Mouse (Mus musculus) embryonic facial prominence, embryonic 12.5 days (tissue): Measurements from ENCODE around the gene Cys1. TPM values are rescaled to one million over a fixed set of nuclear protein-coding genes. Genes with fewer than 3 reads are reported as not detected.
"Not testable (repeated sequence)": the region's sequence is repeated elsewhere in the genome, so short reads cannot be mapped to it uniquely, and the experiment has no call there.

ENCODE experiments used
- ATAC-seq: fragments of 200-750 bp; cut with Nextera tagmentation; 2 replicates; pipeline ENCODE4 v1.8.0; 2017; ENCODE audit not compliant: insufficient number of reproducible peaks, insufficient read depth, low FRiP score, low TSS enrichment
- H3K27ac ChIP-seq: fragments of 300-500 bp; sonication (generic); 2 replicates; pipeline ENCODE4 v1.5.1; 2016; ENCODE audit warnings: mild to moderate bottlenecking
- H3K27me3 ChIP-seq: fragments of 300-500 bp; sonication (generic); 2 replicates; pipeline ENCODE4 v1.6.1; 2016; ENCODE audit warnings: mild to moderate bottlenecking, moderate library complexity
- H3K36me3 ChIP-seq: fragments of 300-500 bp; sonication (generic); 2 replicates; pipeline ENCODE4 v1.6.1; 2016; ENCODE audit warnings: mild to moderate bottlenecking
- H3K4me1 ChIP-seq: fragments of 300-500 bp; sonication (generic); 2 replicates; pipeline ENCODE4 v1.6.1; 2016
- H3K4me2 ChIP-seq: fragments of 300-500 bp; sonication (generic); replicated peaks from 2 replicates; pipeline ENCODE4 v1.6.1; 2016; ENCODE audit warnings: mild to moderate bottlenecking, moderate library complexity
- H3K4me3 ChIP-seq: fragments of 300-500 bp; sonication (generic); 2 replicates; pipeline ENCODE4 v1.5.1; 2016; ENCODE audit warnings: mild to moderate bottlenecking
- H3K9ac ChIP-seq: fragments of 300-500 bp; sonication (generic); 2 replicates; pipeline ENCODE4 v1.6.1; 2016; ENCODE audit warnings: mild to moderate bottlenecking, moderate library complexity
- H3K9me3 ChIP-seq: fragments of 300-500 bp; sonication (generic); 2 replicates; pipeline ENCODE4 v1.6.1; 2016; ENCODE audit warnings: mild to moderate bottlenecking, moderate library complexity
- WGBS: fragments of 180-500 bp; shearing (Covaris S2); methylation state at CpG from one replicate; pipeline ENCODE4 v1.1.7; 2016; 5-methylcytosine and 5-hydroxymethylcytosine counted together
- polyA plus RNA-seq: library from polyadenylated mRNA; unstranded; fragments of >200 nt; fragmentation: Nextera tagmentation; extraction: Ambion mirVana; gene quantifications from 2 replicates; pipeline ENCODE4 v1.2.1, GENCODE M21; 2016

Cys1 gene
- polyA plus RNA-seq, 1 experiment from 2014 or later = 2.6 TPM

- Histone ChIP-seq H3K36me3 (peaks cover 33% of the 10 kb centered on the region), H3K9ac (no peak overlapping the region), H3K4me3 (no peak overlapping the region), H3K27ac (no peak overlapping the region), H3K4me2 (no peak overlapping the region), H3K4me1 (no peaks in the 10 kb centered on the region), H3K27me3 (no peaks in the 10 kb centered on the region), H3K9me3 (no peaks in the 10 kb centered on the region)
- ATAC-seq = no peak
- 87% methylated on average over 4 of the region's 4 CpGs for WGBS
These were observed 22.6 kb downstream of the Cys1 start for GRCm38 (mm10) chr12:24658998-24659397.

GRCm38 (mm10) chr12:24656436-24656835 lies 25.2 kb downstream of the Cys1 start:
- peaks cover 12% of the 10 kb centered on the region for H3K4me1 ChIP-seq
- H3K36me3 ChIP-seq = peaks cover 30% of the 10 kb centered on the region
- no peak overlapping the region for H3K27ac ChIP-seq
- WGBS = 65% methylated on average over 3 of the region's 3 CpGs
- no peaks in the 10 kb centered on the region for H3K27me3 ChIP-seq
- no peak for ATAC-seq
- H3K9me3 ChIP-seq = no peaks in the 10 kb centered on the region
- no peak overlapping the region for H3K9ac ChIP-seq
- H3K4me2 ChIP-seq = 0 out of 2 replicates have a peak overlapping the region, but pooled peaks have one; percentile 5
- H3K4me3 ChIP-seq = no peak overlapping the region

DNA sequence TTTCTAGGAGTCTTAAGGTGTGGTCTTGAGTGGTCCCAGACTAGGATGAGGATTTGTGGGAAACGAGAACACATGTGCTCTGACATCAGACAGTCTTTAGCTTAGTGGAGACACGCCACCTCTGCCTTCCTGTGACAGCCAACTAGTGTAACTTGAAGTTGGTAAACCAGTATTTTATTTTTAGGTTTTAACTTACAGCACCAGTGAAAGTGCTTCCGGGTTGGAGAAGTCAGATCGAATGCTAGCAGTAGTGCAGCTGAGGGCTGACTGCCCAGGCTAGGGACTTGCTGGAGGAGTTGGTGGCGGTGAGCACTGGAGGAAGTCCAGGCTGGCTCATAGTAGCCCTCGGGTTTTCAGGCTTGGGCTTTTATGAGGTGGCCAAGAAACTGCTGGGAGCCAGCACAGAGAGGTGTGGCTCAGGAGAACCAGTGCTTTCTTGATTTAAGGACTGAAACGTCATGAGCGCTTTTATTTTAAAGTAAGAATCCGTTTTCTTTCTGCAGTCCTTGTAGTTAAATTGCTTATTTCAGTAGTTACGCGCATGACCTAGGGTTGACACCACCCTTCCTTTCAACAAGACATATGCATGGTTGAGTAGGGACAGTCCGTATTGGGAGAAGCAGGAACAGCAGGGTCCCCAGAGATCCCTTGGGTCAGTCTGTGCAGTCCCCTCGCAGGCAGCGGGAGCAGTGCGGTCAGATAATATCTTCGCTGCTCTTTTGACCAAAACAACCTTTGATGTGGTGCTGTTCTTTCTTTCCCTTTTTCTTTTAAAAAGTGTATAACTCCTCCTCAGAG lies 27.3 kb downstream of the Cys1 start:
- WGBS = 83% methylated on average over 16 of the region's 16 CpGs
- peaks cover 21% of the 10 kb centered on the region for H3K4me1 ChIP-seq
- H3K27me3 ChIP-seq = no peaks in the 10 kb centered on the region
- no peak for ATAC-seq
- no peak overlapping the region for H3K9ac ChIP-seq
- no peaks in the 10 kb centered on the region for H3K9me3 ChIP-seq
- H3K4me3 ChIP-seq = no peak overlapping the region
- H3K36me3 ChIP-seq = peaks cover 25% of the 10 kb centered on the region
- no peak overlapping the region for H3K27ac ChIP-seq
- H3K4me2 ChIP-seq = no peak overlapping the region

DNA sequence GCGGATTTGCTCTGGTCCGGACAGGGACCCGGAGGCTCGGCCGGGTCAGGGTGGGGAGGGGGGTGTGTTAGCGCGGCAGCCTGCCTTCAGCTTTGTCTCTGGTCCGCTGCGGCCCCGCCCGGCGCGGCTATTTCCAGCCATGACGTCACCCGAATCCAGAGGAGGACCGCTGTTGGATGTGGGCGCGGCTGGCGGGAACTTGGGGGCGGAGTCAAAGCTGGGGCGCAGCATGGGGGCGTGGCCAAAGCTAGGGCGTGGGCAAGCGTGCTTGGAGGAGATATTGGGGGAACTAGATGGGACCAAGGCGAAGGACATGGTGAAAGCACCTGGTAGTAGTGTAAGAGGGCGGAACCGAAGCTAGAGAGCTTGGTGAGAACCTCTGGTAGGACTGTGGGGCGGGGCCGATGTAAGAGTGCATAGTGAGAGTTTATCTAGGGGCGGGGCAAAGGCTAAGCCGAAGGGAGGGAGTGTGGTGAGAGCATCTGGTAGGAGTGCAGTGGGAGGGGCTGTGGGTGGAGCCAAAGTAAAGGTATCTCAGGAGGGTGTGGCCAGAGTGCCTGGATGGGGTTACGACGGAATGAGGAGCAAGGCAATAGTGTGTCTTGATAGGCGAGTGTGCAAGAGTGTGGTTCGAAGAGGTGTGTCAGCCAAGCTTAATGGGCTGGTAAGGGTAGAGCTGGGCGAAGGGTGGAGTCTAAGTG lies 29.8 kb downstream of the Cys1 start:
- Histone ChIP-seq H3K27ac (peak overlapping the region; percentile 91), H3K4me1 (peaks cover 21% of the 10 kb centered on the region), H3K4me3 (peak overlapping the region; percentile 86), H3K36me3 (peaks cover 25% of the 10 kb centered on the region), H3K9me3 (no peaks in the 10 kb centered on the region), H3K4me2 (peak overlapping the region; percentile 67), H3K9ac (peak overlapping the region; percentile 79), H3K27me3 (no peaks in the 10 kb centered on the region)
- 1% methylated on average over 36 of the region's 36 CpGs for WGBS
- ATAC-seq = peak; percentile 76

- Histone ChIP-seq H3K9ac (peak within 1 kb of the TSS; percentile 79), H3K4me3 (peak within 1 kb of the TSS; percentile 86), H3K4me1 (peaks cover 21% of the 10 kb centered on the region), H3K27ac (peak within 1 kb of the TSS; percentile 91), H3K27me3 (no peaks in the 10 kb centered on the region), H3K4me2 (peak within 1 kb of the TSS; percentile 67), H3K9me3 (no peaks in the 10 kb centered on the region), H3K36me3 (peaks cover 24% of the 10 kb centered on the region)
- 1% methylated on average over 56 of the region's 68 CpGs for WGBS
- peak; percentile 91 for ATAC-seq
These were observed 30.5 kb downstream of the Cys1 start, which contains the start of gene Klf11 for GRCm38 (mm10) chr12:24651063-24651557. TSS of gene Klf11 (plus strand) at chr12:24651274.

DNA sequence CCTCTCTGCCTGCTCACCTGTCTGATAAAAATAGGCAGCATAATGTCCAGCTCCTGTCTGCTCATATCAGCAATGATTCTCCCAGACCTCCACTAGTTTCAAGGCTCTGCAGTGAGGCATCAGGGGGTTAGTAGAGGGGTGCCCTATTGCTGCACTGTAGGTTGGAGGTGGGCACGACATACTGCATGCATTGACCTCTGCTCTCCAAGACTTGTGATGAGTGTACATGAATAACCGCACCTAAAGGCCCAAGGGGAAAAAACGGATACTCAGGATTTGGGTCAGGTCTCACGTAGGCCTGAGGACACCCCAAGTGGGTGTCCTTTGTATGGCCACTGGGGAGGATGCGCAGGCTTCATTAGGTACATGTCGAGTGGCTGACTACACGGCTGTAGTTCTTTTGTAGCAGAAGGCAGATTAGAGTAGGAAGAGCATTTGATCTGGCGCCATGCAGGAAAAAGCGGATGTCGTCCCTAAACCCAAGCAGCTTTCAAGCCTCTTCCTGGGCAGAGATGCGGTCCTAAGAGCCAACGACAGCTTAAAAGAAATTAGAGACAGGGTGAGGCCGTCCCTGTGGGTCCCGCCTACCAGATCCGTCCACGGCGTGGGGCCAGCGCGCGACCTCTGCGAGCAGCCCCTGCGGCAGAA lies 31.1 kb downstream of the Cys1 start:
- H3K9me3 ChIP-seq = no peaks in the 10 kb centered on the region
- no peaks in the 10 kb centered on the region for H3K27me3 ChIP-seq
- H3K27ac ChIP-seq = peak overlapping the region; percentile 91
- ATAC-seq = no peak
- H3K4me1 ChIP-seq = peaks cover 21% of the 10 kb centered on the region
- H3K9ac ChIP-seq = peak overlapping the region; percentile 42
- peak overlapping the region; percentile 86 for H3K4me3 ChIP-seq
- H3K4me2 ChIP-seq = peak overlapping the region; percentile 67
- peaks cover 19% of the 10 kb centered on the region for H3K36me3 ChIP-seq
- 3% methylated on average over 22 of the region's 22 CpGs for WGBS

DNA sequence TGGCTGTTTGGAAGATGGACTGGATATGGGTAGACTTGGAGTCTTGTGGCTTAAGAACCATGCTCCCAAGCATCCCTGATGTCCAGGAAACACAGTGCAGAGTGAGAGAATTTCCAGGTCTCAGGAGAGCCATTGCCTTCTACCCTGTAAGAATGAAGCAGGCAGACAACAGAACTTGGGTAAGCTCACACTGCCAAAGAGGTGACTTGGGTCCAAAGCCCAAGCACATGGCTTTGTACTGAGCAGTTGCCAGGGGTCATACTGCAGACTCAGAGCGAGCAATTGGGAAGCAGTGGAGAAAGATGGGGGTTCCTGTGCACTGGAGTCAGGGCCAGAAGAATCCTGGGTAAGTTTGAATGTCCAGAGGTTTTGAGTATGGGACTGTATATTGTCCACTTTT lies 33.5 kb downstream of the Cys1 start:
- H3K27me3 ChIP-seq = no peaks in the 10 kb centered on the region
- H3K36me3 ChIP-seq = no peaks in the 10 kb centered on the region
- no peak overlapping the region for H3K27ac ChIP-seq
- 60% methylated on average over 1 of the region's 1 CpGs for WGBS
- H3K9ac ChIP-seq = no peak overlapping the region
- no peak overlapping the region for H3K4me2 ChIP-seq
- H3K4me3 ChIP-seq = no peak overlapping the region
- peaks cover 23% of the 10 kb centered on the region for H3K4me1 ChIP-seq
- no peaks in the 10 kb centered on the region for H3K9me3 ChIP-seq
- ATAC-seq = no peak

DNA sequence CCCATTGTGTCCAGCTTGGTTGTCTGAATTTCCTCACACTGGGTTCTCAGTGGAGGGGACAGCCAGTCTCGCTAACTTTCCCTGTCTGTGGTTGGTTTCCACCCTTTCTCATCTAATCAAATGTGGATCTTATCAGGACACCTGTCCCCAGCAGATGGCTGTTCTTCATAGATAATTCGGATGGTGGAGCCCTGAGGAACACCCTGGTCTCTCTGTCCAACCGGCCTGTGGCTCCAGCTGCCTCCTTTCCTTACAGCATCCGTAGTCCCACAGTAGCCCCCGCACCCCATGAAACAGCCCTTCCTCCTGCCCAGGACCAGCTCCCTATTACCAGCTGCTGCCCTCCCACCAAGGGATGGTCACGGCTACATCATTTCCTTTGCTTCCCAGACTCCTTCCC lies 35.7 kb downstream of the Cys1 start:
- H3K4me1 ChIP-seq = peaks cover 11% of the 10 kb centered on the region
- no peak overlapping the region for H3K4me3 ChIP-seq
- H3K27me3 ChIP-seq = no peaks in the 10 kb centered on the region
- WGBS = 74% methylated on average over 6 of the region's 6 CpGs
- no peak overlapping the region for H3K27ac ChIP-seq
- no peak overlapping the region for H3K4me2 ChIP-seq
- no peak for ATAC-seq
- H3K9me3 ChIP-seq = no peaks in the 10 kb centered on the region
- H3K36me3 ChIP-seq = no peaks in the 10 kb centered on the region
- H3K9ac ChIP-seq = no peak overlapping the region

GRCm38 (mm10) chr12:24644125-24644571 lies 37.5 kb downstream of the Cys1 start:
- Histone ChIP-seq H3K9me3 (no peaks in the 10 kb centered on the region), H3K36me3 (no peaks in the 10 kb centered on the region), H3K27ac (no peak overlapping the region), H3K4me1 (peaks cover 3% of the 10 kb centered on the region; the same call in 1 of the 2 replicates), H3K4me3 (no peak overlapping the region), H3K27me3 (no peaks in the 10 kb centered on the region), H3K9ac (no peak overlapping the region), H3K4me2 (no peak overlapping the region)
- 42% methylated on average over 1 of the region's 1 CpGs for WGBS
- no peak for ATAC-seq

DNA sequence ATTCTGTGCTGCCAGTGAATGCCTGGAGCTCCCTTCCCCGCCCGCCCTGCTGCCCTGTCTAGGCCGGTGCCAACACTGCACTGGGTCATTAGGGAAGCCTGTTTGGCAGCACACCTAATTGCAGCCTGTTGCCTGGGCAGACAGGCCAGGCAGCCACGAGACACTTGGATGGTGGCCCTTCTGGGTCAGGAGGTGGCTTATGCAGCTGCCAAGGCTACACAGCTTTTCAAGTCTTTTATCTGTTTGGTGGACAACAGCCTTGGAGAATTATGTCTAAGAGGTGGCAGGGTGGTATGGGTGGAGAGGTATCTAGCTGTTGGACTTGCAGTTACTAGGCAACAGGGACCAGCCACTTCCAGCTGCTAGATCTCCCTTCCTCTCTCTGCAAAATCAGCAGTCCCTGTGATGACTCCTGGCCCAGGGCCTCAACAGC lies 39.2 kb downstream of the Cys1 start:
- no peaks in the 10 kb centered on the region for H3K36me3 ChIP-seq
- H3K27ac ChIP-seq = no peak overlapping the region
- no peak overlapping the region for H3K9ac ChIP-seq
- no peaks in the 10 kb centered on the region for H3K27me3 ChIP-seq
- H3K4me2 ChIP-seq = no peak overlapping the region
- no peaks in the 10 kb centered on the region for H3K9me3 ChIP-seq
- no peak overlapping the region for H3K4me3 ChIP-seq
- ATAC-seq = no peak
- H3K4me1 ChIP-seq = peaks cover 3% of the 10 kb centered on the region; the same call in 1 of the 2 replicates
- WGBS = 74% methylated on average over 4 of the region's 4 CpGs

DNA sequence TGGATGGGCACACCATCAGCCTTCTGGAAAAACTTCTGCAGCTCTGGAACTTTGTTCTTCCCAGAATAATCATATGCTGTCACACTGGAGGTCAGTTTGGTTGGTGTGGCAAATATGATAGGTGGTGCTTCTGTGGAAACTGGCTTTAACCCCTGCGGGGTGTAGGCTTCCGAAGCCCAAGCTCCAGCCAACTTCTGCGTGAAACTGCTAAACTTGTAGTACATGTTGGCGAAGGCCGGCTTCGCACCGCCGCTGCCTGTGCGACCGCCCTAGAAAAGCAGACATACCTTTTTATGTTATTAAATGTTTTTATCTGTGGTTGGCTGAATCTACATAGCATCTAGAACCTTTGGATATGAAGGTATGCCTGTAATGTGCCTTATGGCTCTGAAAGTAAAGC lies 42.8 kb downstream of the Cys1 start:
- H3K4me2 ChIP-seq, ATAC-seq, H3K27me3 ChIP-seq, H3K36me3 ChIP-seq, H3K27ac ChIP-seq, H3K4me1 ChIP-seq, H3K4me3 ChIP-seq, H3K9me3 ChIP-seq, H3K9ac ChIP-seq: not testable (repeated sequence)
- WGBS = 96% methylated on average over 10 of the region's 10 CpGs
